Mouse (Mus musculus): ENCODE measurements at regions not wholly inside any gene's neighbourhood (a gene's known extent, or its start where the extent isn't known, plus 50 kb on each side); places are given as distances from the start of the nearest gene placed in this dataset.

DNA sequence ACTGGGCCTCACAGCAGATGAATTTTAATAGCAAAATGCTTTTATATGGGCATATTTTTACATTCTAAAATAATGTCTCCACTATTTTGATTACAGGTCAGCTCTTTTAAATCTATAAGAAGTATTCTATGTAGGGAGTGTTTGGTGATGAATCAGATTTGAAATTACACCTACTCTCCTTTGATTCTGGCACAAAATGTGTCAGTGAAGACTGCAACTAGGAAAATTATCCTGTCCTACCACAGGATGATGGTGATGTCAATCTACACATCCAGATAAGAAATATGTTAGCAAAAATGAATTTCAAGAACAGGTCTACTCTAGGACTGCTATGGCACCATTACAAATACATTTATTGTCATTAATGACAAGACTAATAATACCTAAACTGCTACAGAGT, 60.9 kb upstream of the Acyp2 start:
- in situ Hi-C loops (cut with MboI, MseI), result loop anchor here in 1 of 2 experiments (25.0 kb wide), 1 partner anchor 502 kb away; no protein-coding TSS in a partner anchor

DNA sequence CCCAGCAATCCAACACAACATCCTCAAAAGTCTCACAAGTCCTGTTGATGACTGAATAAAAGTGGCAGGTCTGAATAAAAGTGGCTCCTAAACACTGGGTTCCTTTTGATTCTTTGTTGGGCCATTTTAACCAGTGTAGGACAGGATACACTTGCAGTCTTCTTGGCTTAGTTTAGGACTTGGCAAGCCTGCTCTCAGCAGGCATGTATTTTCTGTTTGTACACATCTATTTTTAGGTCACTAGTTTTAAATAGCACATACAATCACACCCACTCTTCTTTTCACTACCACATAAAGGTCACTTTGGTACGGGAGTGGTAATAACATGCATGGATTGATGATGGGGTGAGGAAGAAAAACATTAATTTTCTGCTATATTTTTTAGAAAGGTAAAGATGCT, 50.7 kb upstream of the Psme4 start:
- in situ Hi-C loops (cut with MboI, MseI), result loop anchor here in 1 of 2 experiments (25.0 kb wide), 1 partner anchor 491 kb away; no protein-coding TSS in a partner anchor

Measured in T-helper 17 cell (primary cell).